Mouse (Mus musculus) hindbrain, embryonic 11.5 days (tissue): Measurements from ENCODE around the gene Rheb. TPM values are rescaled to one million over a fixed set of nuclear protein-coding genes. Genes with fewer than 3 reads are reported as not detected.
"Not testable (repeated sequence)": the region's sequence is repeated elsewhere in the genome, so short reads cannot be mapped to it uniquely, and the experiment has no call there.

Source experiments
- ATAC-seq: fragments of 200-750 bp; cut with Nextera tagmentation; 2 replicates; pipeline ENCODE4 v1.8.0; 2017; ENCODE audit warnings: mild to moderate bottlenecking, moderate TSS enrichment, moderate library complexity; ENCODE audit not compliant: low FRiP score
- DNase-seq: peaks from one replicate; pipeline ENCODE4 v3.0.0-alpha.2; 2015; ENCODE audit warnings: low spot score
- H3K27ac ChIP-seq: fragments of 300-500 bp; sonication (generic); 2 replicates; pipeline ENCODE4 v1.5.1; 2014; ENCODE audit warnings: mild to moderate bottlenecking, low read depth, low read length
- H3K27me3 ChIP-seq: fragments of 300-500 bp; sonication (generic); 2 replicates; pipeline ENCODE4 v1.6.1; 2014; ENCODE audit warnings: mild to moderate bottlenecking, low read length, moderate library complexity, mixed read lengths; ENCODE audit not compliant: control insufficient read depth, insufficient read depth
- H3K36me3 ChIP-seq: fragments of 300-500 bp; sonication (generic); 2 replicates; pipeline ENCODE4 v1.6.1; 2014; ENCODE audit warnings: mild to moderate bottlenecking, low read length, moderate library complexity, mixed read lengths; ENCODE audit not compliant: control insufficient read depth, insufficient read depth
- H3K4me1 ChIP-seq: fragments of 300-500 bp; sonication (generic); replicated peaks from 2 replicates; pipeline ENCODE4 v1.6.1; 2014; ENCODE audit warnings: low read length, mixed read lengths; ENCODE audit not compliant: control insufficient read depth, insufficient read depth
- H3K4me2 ChIP-seq: fragments of 300-500 bp; sonication (generic); replicated peaks from 2 replicates; pipeline ENCODE4 v1.6.1; 2014; ENCODE audit warnings: mild to moderate bottlenecking, low read depth, low read length
- H3K4me3 ChIP-seq: fragments of 300-500 bp; sonication (generic); 2 replicates; pipeline ENCODE4 v1.5.1; 2014; ENCODE audit warnings: low read depth, low read length
- H3K9ac ChIP-seq: fragments of 300-500 bp; sonication (generic); 2 replicates; pipeline ENCODE4 v1.6.1; 2014; ENCODE audit warnings: low read depth, low read length
- H3K9me3 ChIP-seq: fragments of 300-500 bp; sonication (generic); 2 replicates; pipeline ENCODE4 v1.6.1; 2016; ENCODE audit warnings: low read length; ENCODE audit not compliant: control insufficient read depth
- WGBS: fragments of 180-500 bp; shearing (Covaris S2); extraction: QIAGEN DNeasy Blood & Tissue Kit; methylation state at CpG from one replicate; pipeline ENCODE4 v1.1.7; 2014; 5-methylcytosine and 5-hydroxymethylcytosine counted together
- polyA plus RNA-seq: library from polyadenylated mRNA; unstranded; fragments of >200 nt; fragmentation: Nextera tagmentation; extraction: Ambion mirVana; gene quantifications from 2 replicates; pipeline ENCODE4 v1.2.1, GENCODE M21; 2014

Gene Rheb
- polyA plus RNA-seq, 1 experiment from 2014 or later = 202 TPM

DNA sequence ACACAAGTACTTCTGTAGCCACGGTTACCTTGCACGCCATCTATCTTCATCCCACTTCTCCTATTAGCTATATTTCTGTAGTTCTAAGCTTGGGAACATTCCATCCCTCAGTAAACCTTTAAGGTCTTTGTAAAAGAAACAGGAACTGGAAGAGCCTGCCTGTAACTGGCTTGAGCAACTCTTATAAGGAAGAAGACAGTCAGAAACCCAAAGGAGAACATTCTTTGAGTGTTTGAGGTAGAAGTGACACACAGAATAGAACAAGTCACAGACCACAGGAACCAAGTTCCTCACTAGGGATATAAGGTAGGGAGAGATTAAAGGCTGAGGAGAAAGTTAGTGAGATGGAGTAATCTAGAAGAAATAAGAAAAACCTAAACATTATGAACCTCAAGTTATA is 15.3 kb downstream of the Rheb start:
- Histone ChIP-seq H3K36me3 (no peaks in the 10 kb centered on the region), H3K27ac (no peak overlapping the region), H3K4me2 (no peak overlapping the region), H3K27me3 (no peaks in the 10 kb centered on the region), H3K9me3 (no peaks in the 10 kb centered on the region), H3K4me3 (no peak overlapping the region), H3K9ac (no peak overlapping the region), H3K4me1 (no peaks in the 10 kb centered on the region)
- DNase-seq = no peak
- ATAC-seq = no peak
- WGBS = 95% methylated on average over 2 of the region's 2 CpGs

DNA sequence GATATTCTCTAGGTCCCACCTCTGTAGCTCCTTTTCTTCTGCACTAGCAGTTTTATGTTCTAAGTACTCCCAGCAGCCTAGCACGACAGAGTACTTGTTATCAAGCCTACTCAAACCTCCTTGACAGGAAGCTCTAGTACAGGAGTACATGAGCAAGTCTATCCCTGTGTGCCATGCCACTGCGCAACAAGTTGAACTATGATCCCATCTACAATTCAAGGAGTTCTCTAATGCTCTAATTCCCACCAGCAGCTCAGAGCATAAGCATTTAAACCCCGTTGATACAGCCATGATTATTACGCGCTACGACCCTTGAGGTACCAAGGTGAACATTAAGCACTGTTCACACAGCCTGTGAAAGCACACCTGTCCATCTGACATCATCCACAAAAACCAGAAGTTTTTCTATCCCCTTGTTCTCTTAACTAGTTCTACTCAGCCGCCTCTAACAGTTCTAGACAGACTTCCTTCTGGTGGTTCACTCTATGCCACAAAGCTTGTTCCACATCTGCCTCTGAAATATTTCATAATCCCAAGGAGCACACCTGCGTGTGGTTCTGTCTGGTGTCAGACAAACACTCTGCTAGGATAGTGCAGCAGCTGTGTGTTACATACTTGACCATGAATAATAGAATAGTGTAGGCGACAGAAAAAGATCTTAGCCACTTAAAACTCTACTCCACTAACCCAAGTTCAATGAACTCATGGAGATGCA is 16.2 kb downstream of the Rheb start:
- H3K9me3 ChIP-seq = no peaks in the 10 kb centered on the region
- WGBS = 92% methylated on average over 9 of the region's 9 CpGs
- H3K4me1 ChIP-seq = no peaks in the 10 kb centered on the region
- no peak overlapping the region for H3K9ac ChIP-seq
- no peak overlapping the region for H3K27ac ChIP-seq
- H3K27me3 ChIP-seq = no peaks in the 10 kb centered on the region
- no peaks in the 10 kb centered on the region for H3K36me3 ChIP-seq
- no peak overlapping the region for H3K4me3 ChIP-seq
- ATAC-seq (no peak), DNase-seq (no peak)
- H3K4me2 ChIP-seq = no peak overlapping the region

DNA sequence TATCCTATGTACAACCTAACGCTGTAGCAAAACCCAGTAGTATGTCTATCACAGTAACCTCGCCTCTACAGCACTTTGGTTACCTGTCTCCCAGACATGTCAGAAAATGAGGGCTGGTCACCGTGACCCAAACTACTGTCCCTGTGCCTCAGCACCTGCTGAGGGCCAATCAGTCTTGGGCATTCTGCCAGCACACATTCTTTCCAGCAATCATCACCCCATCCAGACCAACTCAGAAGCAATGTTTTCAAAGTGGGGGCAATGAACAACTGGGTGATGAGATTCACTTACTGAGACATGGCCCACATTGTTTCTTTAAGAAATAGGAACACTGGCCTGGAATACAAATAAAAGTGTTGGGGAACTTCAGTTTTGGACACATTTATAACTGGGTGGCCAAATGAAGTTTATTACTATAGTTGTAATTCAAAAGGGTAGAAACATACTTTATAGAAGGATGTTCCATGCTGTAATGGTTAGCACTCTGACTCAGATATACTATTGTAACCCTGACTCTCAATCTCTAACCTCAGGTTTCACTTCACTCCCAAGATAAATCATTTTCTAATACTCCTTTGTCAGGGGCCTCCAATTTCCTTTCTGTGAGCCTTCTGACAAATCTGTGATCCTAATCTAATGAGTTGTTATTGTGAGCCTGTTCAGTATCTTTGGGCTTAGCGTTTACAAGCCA is 16.9 kb downstream of the Rheb start:
- H3K9me3 ChIP-seq = no peaks in the 10 kb centered on the region
- 91% methylated on average over 4 of the region's 4 CpGs for WGBS
- no peak overlapping the region for H3K4me3 ChIP-seq

DNA sequence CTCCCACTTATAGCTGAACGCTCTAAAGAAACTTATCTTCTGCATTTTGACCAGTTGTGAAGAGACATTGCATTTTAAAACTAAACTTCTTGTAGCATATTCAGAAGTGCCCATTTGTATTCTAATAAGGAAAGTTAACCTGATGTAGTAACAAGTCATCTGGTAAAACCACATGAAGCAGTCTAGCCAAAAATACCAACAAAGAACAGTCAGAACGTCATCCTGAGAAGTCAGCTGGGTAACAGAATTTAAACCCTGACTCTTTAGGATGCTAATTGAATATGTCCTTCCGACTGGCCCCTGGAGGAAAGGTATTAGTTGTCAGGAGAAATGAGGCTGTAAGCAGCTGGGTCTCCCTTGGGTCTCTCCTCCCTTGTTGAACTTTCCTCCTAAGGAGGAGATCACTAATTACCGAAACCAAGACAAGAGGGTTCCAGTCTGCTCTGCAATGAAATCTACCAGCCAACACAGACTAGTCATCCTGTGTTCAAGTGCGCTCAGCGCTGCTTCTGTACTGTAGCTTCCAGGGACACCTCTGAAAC is 18.5 kb downstream of the Rheb start:
- no peak for DNase-seq
- Histone ChIP-seq H3K4me1 (no peaks in the 10 kb centered on the region), H3K9me3 (no peaks in the 10 kb centered on the region), H3K36me3 (no peaks in the 10 kb centered on the region), H3K27ac (no peak overlapping the region), H3K4me2 (no peak overlapping the region), H3K9ac (no peak overlapping the region), H3K27me3 (no peaks in the 10 kb centered on the region), H3K4me3 (no peak overlapping the region)
- no peak for ATAC-seq
- WGBS = 78% methylated on average over 6 of the region's 6 CpGs

More for the DNA sequence above, 16.9 kb downstream of the Rheb start:
- no peak overlapping the region for H3K9ac ChIP-seq
- no peak for DNase-seq
- ATAC-seq = no peak
- H3K36me3 ChIP-seq = no peaks in the 10 kb centered on the region
- no peaks in the 10 kb centered on the region for H3K4me1 ChIP-seq
- no peaks in the 10 kb centered on the region for H3K27me3 ChIP-seq
- H3K4me2 ChIP-seq = no peak overlapping the region
- no peak overlapping the region for H3K27ac ChIP-seq

GRCm38 (mm10) chr5:24822781-24823180 is 19.6 kb downstream of the Rheb start:
- no peak for DNase-seq
- no peaks in the 10 kb centered on the region for H3K27me3 ChIP-seq
- H3K27ac ChIP-seq = no peak overlapping the region
- no peak for ATAC-seq
- no peaks in the 10 kb centered on the region for H3K36me3 ChIP-seq
- no peak overlapping the region for H3K4me3 ChIP-seq
- 68% methylated on average over 3 of the region's 3 CpGs for WGBS
- no peak overlapping the region for H3K4me2 ChIP-seq
- H3K4me1 ChIP-seq = no peaks in the 10 kb centered on the region
- H3K9me3 ChIP-seq = no peaks in the 10 kb centered on the region
- H3K9ac ChIP-seq = no peak overlapping the region

DNA sequence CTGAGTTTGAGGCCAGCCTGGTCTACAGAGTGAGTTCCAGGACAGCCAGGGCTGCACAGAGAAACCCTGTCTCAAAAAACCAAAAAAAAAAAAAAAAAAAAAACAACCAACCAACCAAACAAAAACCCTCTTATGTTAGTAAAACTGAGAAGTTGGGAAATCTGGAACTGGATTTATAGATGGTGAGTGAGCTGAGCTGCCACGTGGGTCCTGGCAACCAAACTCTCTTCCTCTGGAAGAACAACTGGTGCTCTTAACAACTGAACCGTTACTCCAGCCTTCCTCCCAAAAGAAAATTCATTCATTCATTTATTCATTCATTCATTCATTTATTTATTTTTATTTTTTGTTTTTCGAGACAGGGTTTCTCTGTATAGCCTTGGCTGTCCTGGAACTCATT is 20.2 kb downstream of the Rheb start:
- H3K36me3 ChIP-seq, H3K27ac ChIP-seq, H3K4me2 ChIP-seq, H3K4me3 ChIP-seq, H3K9me3 ChIP-seq, DNase-seq, ATAC-seq, H3K27me3 ChIP-seq, H3K9ac ChIP-seq, H3K4me1 ChIP-seq: not testable (repeated sequence)
- WGBS = 94% methylated on average over 3 of the region's 3 CpGs

DNA sequence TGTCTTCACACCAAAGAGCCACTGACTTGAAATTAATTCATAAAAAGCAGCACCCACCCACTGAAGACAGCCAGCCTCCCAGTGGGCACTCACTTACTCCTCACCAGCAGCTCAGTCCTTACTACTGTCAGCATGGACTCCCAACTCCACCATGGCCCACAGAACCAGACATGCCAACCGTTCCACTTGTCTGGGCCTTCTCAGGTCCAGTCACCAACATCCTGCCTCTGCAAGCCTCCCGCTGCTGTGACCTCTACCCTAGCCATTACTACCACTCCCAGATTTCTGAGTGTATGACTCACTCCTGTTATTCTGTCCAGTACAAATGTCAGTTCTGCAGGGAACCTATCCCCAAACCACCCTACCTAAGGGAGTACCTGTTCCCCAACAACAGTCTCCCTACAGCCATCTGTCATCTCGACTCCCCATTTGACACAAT is 21.0 kb downstream of the Rheb start:
- H3K9me3 ChIP-seq = no peaks in the 10 kb centered on the region
- no peak overlapping the region for H3K27ac ChIP-seq
- H3K27me3 ChIP-seq = no peaks in the 10 kb centered on the region
- whole genome bisulfite sequencing = 85% methylated on average over 3 of the region's 3 CpGs
- H3K4me1 ChIP-seq = no peaks in the 10 kb centered on the region
- 0 out of 2 replicates have a peak, but pooled peaks cover 5% of the 10 kb centered on the region for H3K36me3 ChIP-seq
- H3K4me2 ChIP-seq = no peak overlapping the region
- ATAC-seq (no peak), DNase-seq (no peak)
- no peak overlapping the region for H3K4me3 ChIP-seq
- no peak overlapping the region for H3K9ac ChIP-seq

DNA sequence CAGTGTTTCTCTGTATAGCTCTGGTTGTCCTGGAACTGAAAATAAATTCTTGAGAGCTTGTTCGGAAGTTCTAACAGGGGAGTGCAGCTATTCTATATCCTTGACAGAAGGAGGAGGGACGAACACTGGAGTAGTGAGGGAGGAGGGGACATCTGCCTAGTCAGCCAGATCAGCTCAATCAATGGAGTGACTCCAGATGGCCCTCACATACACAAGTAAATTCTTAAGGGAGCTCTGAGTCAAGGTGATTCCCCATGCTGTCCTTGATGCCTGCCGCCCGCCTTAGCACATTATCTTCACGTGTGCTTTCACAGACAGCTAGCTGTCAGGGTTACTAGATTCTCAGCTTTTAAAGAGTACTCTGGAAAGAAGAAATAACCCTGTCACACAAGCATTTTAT is 21.8 kb downstream of the Rheb start:
- Histone ChIP-seq H3K36me3 (0 out of 2 replicates have a peak, but pooled peaks cover 5% of the 10 kb centered on the region), H3K27me3 (no peaks in the 10 kb centered on the region), H3K27ac (no peak overlapping the region), H3K4me3 (no peak overlapping the region), H3K4me2 (no peak overlapping the region), H3K9me3 (no peaks in the 10 kb centered on the region), H3K9ac (no peak overlapping the region), H3K4me1 (no peaks in the 10 kb centered on the region)
- 73% methylated on average over 5 of the region's 5 CpGs for WGBS
- no peak for DNase-seq
- ATAC-seq = no peak

DNA sequence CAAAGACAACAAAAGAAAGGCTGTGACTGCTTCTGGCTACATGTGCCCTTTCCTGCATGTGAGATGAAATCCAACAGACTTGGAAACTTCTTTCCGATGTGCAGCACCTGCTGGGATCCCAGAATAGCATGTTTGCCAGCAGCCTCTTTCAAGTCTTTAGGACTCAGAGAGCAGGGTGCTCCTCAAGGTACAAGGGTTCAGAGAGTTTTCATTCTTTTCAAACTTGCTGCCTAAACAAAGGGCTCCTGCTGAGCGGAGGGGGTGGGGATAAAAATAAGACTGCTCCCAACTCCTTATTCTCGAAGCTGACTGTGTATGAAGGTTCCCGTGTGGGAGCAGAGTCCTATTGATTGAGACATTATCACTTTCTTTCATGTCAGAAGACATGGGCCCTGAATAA is 25.2 kb downstream of the Rheb start:
- 75% methylated on average over 4 of the region's 4 CpGs for WGBS
- no peak for ATAC-seq
- Histone ChIP-seq H3K27ac (no peak overlapping the region), H3K27me3 (no peaks in the 10 kb centered on the region), H3K4me3 (no peak overlapping the region), H3K9ac (no peak overlapping the region), H3K4me2 (no peak overlapping the region), H3K36me3 (0 out of 2 replicates have a peak, but pooled peaks cover 8% of the 10 kb centered on the region), H3K9me3 (no peaks in the 10 kb centered on the region), H3K4me1 (no peaks in the 10 kb centered on the region)
- no peak for DNase-seq
